Mouse (Mus musculus): Measurements from ENCODE around the gene Fam83b.
A peak's percentile ranks its signal among the peaks of the same experiment; 100 is the strongest.

The Fam83b gene

GRCm38 (mm10) chr9:76566515-76567280 lies at the start of gene Fam83b:
Gene Fam83b, minus strand, starts transcription at chr9:76567116.
- peak; percentile 7 for DNase-seq

- no peak for DNase-seq
Measured at GRCm38 (mm10) chr9:76614165-76614564, 47.2 kb upstream of the Fam83b start.

- no peak for DNase-seq
Measured at GRCm38 (mm10) chr9:76603744-76604143, 36.8 kb upstream of the Fam83b start.

GRCm38 (mm10) chr9:76602874-76603273 lies 36.0 kb upstream of the Fam83b start:
- no peak for DNase-seq

- no peak for DNase-seq
Measured at GRCm38 (mm10) chr9:76597395-76597794, 30.5 kb upstream of the Fam83b start.

GRCm38 (mm10) chr9:76593841-76594240 lies 26.9 kb upstream of the Fam83b start:
- DNase-seq = no peak

- no peak for DNase-seq
Measured at GRCm38 (mm10) chr9:76583943-76584342, 17.0 kb upstream of the Fam83b start.

GRCm38 (mm10) chr9:76581966-76582365 lies 15.1 kb upstream of the Fam83b start:
- no peak for DNase-seq

GRCm38 (mm10) chr9:76567281-76567655 lies 352 bp upstream of the Fam83b start:
- no peak for DNase-seq

GRCm38 (mm10) chr9:76565656-76566055 lies 1.3 kb downstream of the Fam83b start:
- no peak for DNase-seq

- no peak for DNase-seq
Measured at GRCm38 (mm10) chr9:76564071-76564470, 2.8 kb downstream of the Fam83b start.

GRCm38 (mm10) chr9:76562794-76563193 lies 4.1 kb downstream of the Fam83b start:
- DNase-seq = no peak

- DNase-seq = no peak
Measured at GRCm38 (mm10) chr9:76559240-76559639, 7.7 kb downstream of the Fam83b start.

- no peak for DNase-seq
Measured at GRCm38 (mm10) chr9:76553758-76554157, 13.2 kb downstream of the Fam83b start.

GRCm38 (mm10) chr9:76553115-76553514 lies 13.8 kb downstream of the Fam83b start:
- no peak for DNase-seq

GRCm38 (mm10) chr9:76546714-76547113 lies 20.2 kb downstream of the Fam83b start:
- DNase-seq = no peak

- DNase-seq = no peak
Measured at GRCm38 (mm10) chr9:76540684-76541083, 26.2 kb downstream of the Fam83b start.

- no peak for DNase-seq
Measured at GRCm38 (mm10) chr9:76539953-76540621, 26.8 kb downstream of the Fam83b start.

- DNase-seq = no peak
Measured at GRCm38 (mm10) chr9:76539271-76539670, 27.6 kb downstream of the Fam83b start.

- DNase-seq = no peak
Measured at GRCm38 (mm10) chr9:76536032-76536431, 30.9 kb downstream of the Fam83b start.

- no peak for DNase-seq
Measured at GRCm38 (mm10) chr9:76532403-76532802, 34.5 kb downstream of the Fam83b start.

- DNase-seq = no peak
Measured at GRCm38 (mm10) chr9:76531368-76531767, 35.5 kb downstream of the Fam83b start.

GRCm38 (mm10) chr9:76525592-76525991 lies 41.3 kb downstream of the Fam83b start:
- DNase-seq = no peak

GRCm38 (mm10) chr9:76523075-76523474 lies 43.8 kb downstream of the Fam83b start:
- DNase-seq = no peak

GRCm38 (mm10) chr9:76521640-76522039 lies 45.3 kb downstream of the Fam83b start:
- no peak for DNase-seq

Data from right cerebral cortex, postnatal 4 days (tissue).